Mouse (Mus musculus): Measurements from ENCODE around the gene Cdc42ep4.

DNA sequence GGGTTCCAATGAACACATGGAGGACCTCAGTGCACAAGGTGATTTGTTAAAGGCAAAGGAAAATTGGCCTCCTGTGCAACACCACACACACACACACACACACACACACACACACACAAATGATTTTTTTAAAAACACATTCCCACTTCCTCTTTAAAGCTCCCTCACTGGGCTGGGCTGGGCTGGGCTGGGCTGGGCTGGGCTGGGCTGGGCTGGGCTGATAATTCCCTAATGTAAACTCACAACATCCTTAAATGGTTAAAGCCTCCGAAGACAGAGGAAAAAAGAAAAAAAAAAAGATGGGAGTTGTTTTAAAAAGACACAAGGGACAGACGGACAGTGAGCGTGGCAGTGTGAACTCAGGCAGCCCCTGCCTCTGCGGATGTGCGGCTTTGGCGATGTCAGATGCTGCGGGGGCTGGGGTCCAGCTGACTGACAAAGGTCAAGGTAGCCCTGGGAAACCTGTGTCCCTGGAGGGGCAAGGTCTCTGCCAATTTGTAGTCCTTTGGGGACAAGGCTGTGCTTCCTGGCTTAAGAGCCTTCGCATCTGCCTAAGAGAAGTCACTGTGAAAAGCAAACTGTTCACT, 26.3 kb upstream of the Cdc42ep4 start:
- TF ChIP-seq POLR2A (IDR thresholded peaks at IDR 0.05; ENCODE audit: insufficient read depth, low read depth, low read length) = no peak
- TF ChIP-seq CTCF (IDR thresholded peaks at IDR 0.05; ENCODE audit: insufficient read depth, low read depth, low read length) = no peak

Data from olfactory bulb, adult 2 months (tissue).